Mouse (Mus musculus): Measurements from ENCODE around the gene Nedd9. TPM values are rescaled to one million over a fixed set of nuclear protein-coding genes. Genes with fewer than 3 reads are reported as not detected.

The Nedd9 gene
- polyA plus RNA-seq, 1 experiment = not detected

- Histone ChIP-seq H3K9me3 (ENCODE audit: control insufficient read depth, low read length) (no peaks in the 10 kb centered on the region), H3K4me1 (ENCODE audit: control insufficient read depth) (no peaks in the 10 kb centered on the region), H3K27me3 (ENCODE audit: control insufficient read depth) (no peaks in the 10 kb centered on the region), H3K4me3 (replicated peaks) (no peak overlapping the region), H3K36me3 (ENCODE audit: control insufficient read depth) (no peaks in the 10 kb centered on the region)
- no peak for TF ChIP-seq TAL1 (IDR thresholded peaks at IDR 0.05; ENCODE audit: low read length)
- no peak for TF ChIP-seq GATA1 (IDR thresholded peaks at IDR 0.05; ENCODE audit: low read length)
Observed at GRCm38 (mm10) chr13:41482408-41483011, 4.7 kb downstream of the Nedd9 start.

- no peak for TF ChIP-seq GATA1 (IDR thresholded peaks at IDR 0.05; ENCODE audit: low read length)
- no peak for TF ChIP-seq TAL1 (IDR thresholded peaks at IDR 0.05; ENCODE audit: low read length)
- no peaks in the 10 kb centered on the region for H3K9me3 ChIP-seq (ENCODE audit: control insufficient read depth, low read length)
- no peaks in the 10 kb centered on the region for H3K36me3 ChIP-seq (ENCODE audit: control insufficient read depth)
- H3K27me3 ChIP-seq (ENCODE audit: control insufficient read depth) = no peaks in the 10 kb centered on the region
- no peaks in the 10 kb centered on the region for H3K4me1 ChIP-seq (ENCODE audit: control insufficient read depth)
- no peak overlapping the region for H3K4me3 ChIP-seq (replicated peaks)
Observed at GRCm38 (mm10) chr13:41479737-41480435, 7.3 kb downstream of the Nedd9 start.

- no peak for TF ChIP-seq TAL1 (IDR thresholded peaks at IDR 0.05; ENCODE audit: low read length)
- no peak for TF ChIP-seq GATA1 (IDR thresholded peaks at IDR 0.05; ENCODE audit: low read length)
- no peaks in the 10 kb centered on the region for H3K9me3 ChIP-seq (ENCODE audit: control insufficient read depth, low read length)
- H3K4me3 ChIP-seq (replicated peaks) = no peak overlapping the region
- H3K27me3 ChIP-seq (ENCODE audit: control insufficient read depth) = no peaks in the 10 kb centered on the region
- no peaks in the 10 kb centered on the region for H3K36me3 ChIP-seq (ENCODE audit: control insufficient read depth)
- no peaks in the 10 kb centered on the region for H3K4me1 ChIP-seq (ENCODE audit: control insufficient read depth)
Observed at GRCm38 (mm10) chr13:41476216-41476615, 10.9 kb downstream of the Nedd9 start.

GRCm38 (mm10) chr13:41474365-41474764 lies 12.8 kb downstream of the Nedd9 start:
- H3K36me3 ChIP-seq (ENCODE audit: control insufficient read depth) = no peaks in the 10 kb centered on the region
- H3K4me3 ChIP-seq (replicated peaks) = no peak overlapping the region
- no peak for TF ChIP-seq TAL1 (IDR thresholded peaks at IDR 0.05; ENCODE audit: low read length)
- H3K9me3 ChIP-seq (ENCODE audit: control insufficient read depth, low read length) = no peaks in the 10 kb centered on the region
- no peaks in the 10 kb centered on the region for H3K4me1 ChIP-seq (ENCODE audit: control insufficient read depth)
- H3K27me3 ChIP-seq (ENCODE audit: control insufficient read depth) = no peaks in the 10 kb centered on the region

- Histone ChIP-seq H3K4me1 (ENCODE audit: control insufficient read depth) (no peaks in the 10 kb centered on the region), H3K9me3 (ENCODE audit: control insufficient read depth, low read length) (no peaks in the 10 kb centered on the region), H3K36me3 (ENCODE audit: control insufficient read depth) (no peaks in the 10 kb centered on the region), H3K4me3 (replicated peaks) (no peak overlapping the region), H3K27me3 (ENCODE audit: control insufficient read depth) (no peaks in the 10 kb centered on the region)
- no peak for TF ChIP-seq GATA1 (IDR thresholded peaks at IDR 0.05; ENCODE audit: low read length)
- TF ChIP-seq TAL1 (IDR thresholded peaks at IDR 0.05; ENCODE audit: low read length) = no peak
Observed at GRCm38 (mm10) chr13:41473504-41473903, 13.7 kb downstream of the Nedd9 start.

- H3K36me3 ChIP-seq (ENCODE audit: control insufficient read depth) = no peaks in the 10 kb centered on the region
- TF ChIP-seq TAL1 (IDR thresholded peaks at IDR 0.05; ENCODE audit: low read length) (no peak), GATA1 (IDR thresholded peaks at IDR 0.05; ENCODE audit: low read length) (no peak)
- no peaks in the 10 kb centered on the region for H3K4me1 ChIP-seq (ENCODE audit: control insufficient read depth)
- no peak overlapping the region for H3K4me3 ChIP-seq (replicated peaks)
- no peaks in the 10 kb centered on the region for H3K9me3 ChIP-seq (ENCODE audit: control insufficient read depth, low read length)
- no peaks in the 10 kb centered on the region for H3K27me3 ChIP-seq (ENCODE audit: control insufficient read depth)
Observed at GRCm38 (mm10) chr13:41472878-41473424, 14.2 kb downstream of the Nedd9 start.

GRCm38 (mm10) chr13:41468277-41468676 lies 18.9 kb downstream of the Nedd9 start:
- TF ChIP-seq GATA1 (IDR thresholded peaks at IDR 0.05; ENCODE audit: low read length) (no peak), TAL1 (IDR thresholded peaks at IDR 0.05; ENCODE audit: low read length) (no peak)
- H3K36me3 ChIP-seq (ENCODE audit: control insufficient read depth) = no peaks in the 10 kb centered on the region
- H3K27me3 ChIP-seq (ENCODE audit: control insufficient read depth) = no peaks in the 10 kb centered on the region
- no peaks in the 10 kb centered on the region for H3K4me1 ChIP-seq (ENCODE audit: control insufficient read depth)
- H3K4me3 ChIP-seq (replicated peaks) = no peak overlapping the region
- no peaks in the 10 kb centered on the region for H3K9me3 ChIP-seq (ENCODE audit: control insufficient read depth, low read length)

- Histone ChIP-seq H3K4me1 (ENCODE audit: control insufficient read depth) (no peaks in the 10 kb centered on the region), H3K27me3 (ENCODE audit: control insufficient read depth) (no peaks in the 10 kb centered on the region), H3K36me3 (ENCODE audit: control insufficient read depth) (no peaks in the 10 kb centered on the region), H3K9me3 (ENCODE audit: control insufficient read depth, low read length) (no peaks in the 10 kb centered on the region), H3K4me3 (replicated peaks) (no peak overlapping the region)
- no peak for TF ChIP-seq GATA1 (IDR thresholded peaks at IDR 0.05; ENCODE audit: low read length)
- no peak for TF ChIP-seq TAL1 (IDR thresholded peaks at IDR 0.05; ENCODE audit: low read length)
Observed at GRCm38 (mm10) chr13:41467036-41467435, 20.1 kb downstream of the Nedd9 start.

- H3K4me1 ChIP-seq (ENCODE audit: control insufficient read depth) = no peaks in the 10 kb centered on the region
- no peaks in the 10 kb centered on the region for H3K27me3 ChIP-seq (ENCODE audit: control insufficient read depth)
- no peak overlapping the region for H3K4me3 ChIP-seq (replicated peaks)
- H3K9me3 ChIP-seq (ENCODE audit: control insufficient read depth, low read length) = no peaks in the 10 kb centered on the region
- TF ChIP-seq TAL1 (IDR thresholded peaks at IDR 0.05; ENCODE audit: low read length) (no peak), GATA1 (IDR thresholded peaks at IDR 0.05; ENCODE audit: low read length) (no peak)
- no peaks in the 10 kb centered on the region for H3K36me3 ChIP-seq (ENCODE audit: control insufficient read depth)
Observed at GRCm38 (mm10) chr13:41466616-41467015, 20.5 kb downstream of the Nedd9 start.
